Mouse (Mus musculus) testis, adult 2 months (tissue): ENCODE measurements around the gene Plagl2.

Experiments
- CTCF ChIP-seq: fragments of 200-500 bp; IDR thresholded peaks from 2 replicates; pipeline ENCODE4 v1.5.1; 2012; ENCODE audit warnings: low read depth, mild to moderate bottlenecking, inconsistent platforms, low read length, moderate library complexity; ENCODE audit not compliant: control insufficient read depth, insufficient read depth, insufficient replicate concordance
- POLR2A ChIP-seq: fragments of 200-500 bp; IDR thresholded peaks from 2 replicates; pipeline ENCODE4 v1.6.1; 2012; ENCODE audit warnings: low read depth, mild to moderate bottlenecking, inconsistent platforms, low read length, moderate library complexity; ENCODE audit not compliant: control insufficient read depth

DNA sequence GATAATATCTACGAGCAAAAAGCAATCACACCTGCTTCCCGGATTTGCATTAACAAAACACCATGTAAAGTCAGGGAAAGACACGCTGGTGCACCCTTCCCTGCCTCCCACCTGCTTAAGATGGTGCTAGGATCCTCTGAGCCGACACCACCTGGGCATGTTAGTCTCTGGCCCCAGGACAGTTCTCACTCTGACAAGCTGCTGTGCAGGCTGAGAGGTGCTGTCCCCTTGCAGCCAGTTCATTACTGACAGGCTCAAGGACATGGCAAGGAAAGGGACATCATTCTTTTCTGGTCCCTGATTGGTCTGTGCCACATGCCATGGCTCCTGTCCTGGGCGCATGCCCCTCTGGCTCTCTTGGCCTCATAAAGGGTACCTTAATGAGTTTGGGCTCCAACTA lies 12.7 kb downstream of the Plagl2 start:
- no peak for TF ChIP-seq CTCF
- TF ChIP-seq POLR2A, result no peak
